Mouse (Mus musculus): ENCODE data around the gene Rpp14.

DNA sequence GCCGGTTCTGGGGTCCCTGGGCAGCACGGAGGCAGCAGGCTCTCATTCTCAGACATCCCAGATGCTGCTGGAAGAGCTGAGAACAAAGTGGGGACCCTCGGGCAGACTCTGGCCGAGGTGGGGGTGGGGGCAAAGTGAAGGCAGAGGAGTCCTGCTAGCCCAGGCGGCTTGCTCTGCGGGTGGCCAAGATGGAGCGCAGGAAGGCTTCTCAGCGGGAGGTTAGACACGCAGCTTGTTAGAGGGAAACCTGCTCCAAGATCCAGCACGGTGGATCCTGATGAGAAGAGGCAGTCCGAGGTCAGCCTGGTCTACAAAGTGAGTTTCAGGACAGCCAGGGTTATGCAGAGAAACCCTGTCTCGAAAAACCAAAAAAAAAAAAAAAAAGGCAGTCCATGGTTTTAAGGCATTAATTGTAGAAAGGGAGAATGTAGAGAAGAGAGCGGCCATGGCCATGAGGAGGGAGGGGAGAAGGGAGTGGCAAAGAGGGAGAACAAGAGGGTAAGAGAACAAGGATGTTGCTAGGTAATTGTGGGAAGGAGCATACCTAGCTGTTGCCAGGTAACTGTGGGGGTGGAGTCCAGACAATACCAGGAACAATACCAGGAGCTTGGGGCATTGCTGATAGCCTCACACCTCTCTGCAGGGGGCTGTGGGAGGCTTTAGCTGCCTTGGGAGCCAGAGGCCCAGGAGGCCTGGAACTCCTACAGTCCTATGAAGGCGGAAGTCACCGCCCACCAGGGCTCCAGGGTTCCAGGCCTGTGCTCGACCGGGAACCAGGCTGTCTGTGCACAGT is 25.7 kb upstream of the Rpp14 start:
- TF ChIP-seq CTCF (IDR thresholded peaks at IDR 0.05; ENCODE audit: low read depth) = no peak
- TF ChIP-seq EP300 (IDR thresholded peaks at IDR 0.05; ENCODE audit: low read depth) = no peak

Data from liver, postnatal 0 days (tissue).